Mouse (Mus musculus) heart, postnatal 0 days (tissue): ENCODE measurements around the gene Tbcd.

ENCODE experiments used
- CTCF ChIP-seq: IDR thresholded peaks from 2 replicates; pipeline ENCODE4 v1.5.1; 2016; ENCODE audit warnings: antibody characterized with exemption, control low read depth, low read depth
- EP300 ChIP-seq: IDR thresholded peaks from 2 replicates; pipeline ENCODE4 v1.6.1; 2016; ENCODE audit warnings: antibody characterized with exemption, low read depth

DNA sequence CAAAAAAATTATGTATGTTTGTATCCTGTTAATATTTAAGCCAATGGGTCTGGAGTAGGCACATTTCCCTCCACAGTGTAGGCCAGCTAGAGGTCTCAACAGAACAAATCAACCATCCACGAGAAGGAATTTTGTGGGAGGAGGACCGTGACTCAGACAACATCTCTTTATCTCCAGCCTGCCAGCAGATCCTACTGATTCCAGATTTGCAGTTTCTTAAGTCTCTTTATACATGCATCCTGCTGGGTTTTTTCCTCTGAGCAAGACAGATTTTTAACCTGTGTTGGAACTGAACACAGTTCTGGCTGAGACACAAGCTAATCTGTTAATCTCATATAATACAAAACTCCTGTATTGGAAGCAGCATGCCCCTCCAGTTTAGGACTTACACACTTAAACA, 32.8 kb upstream of the Tbcd start:
- no peak for TF ChIP-seq CTCF
- TF ChIP-seq EP300, result no peak
